In the genomic region with DNA sequence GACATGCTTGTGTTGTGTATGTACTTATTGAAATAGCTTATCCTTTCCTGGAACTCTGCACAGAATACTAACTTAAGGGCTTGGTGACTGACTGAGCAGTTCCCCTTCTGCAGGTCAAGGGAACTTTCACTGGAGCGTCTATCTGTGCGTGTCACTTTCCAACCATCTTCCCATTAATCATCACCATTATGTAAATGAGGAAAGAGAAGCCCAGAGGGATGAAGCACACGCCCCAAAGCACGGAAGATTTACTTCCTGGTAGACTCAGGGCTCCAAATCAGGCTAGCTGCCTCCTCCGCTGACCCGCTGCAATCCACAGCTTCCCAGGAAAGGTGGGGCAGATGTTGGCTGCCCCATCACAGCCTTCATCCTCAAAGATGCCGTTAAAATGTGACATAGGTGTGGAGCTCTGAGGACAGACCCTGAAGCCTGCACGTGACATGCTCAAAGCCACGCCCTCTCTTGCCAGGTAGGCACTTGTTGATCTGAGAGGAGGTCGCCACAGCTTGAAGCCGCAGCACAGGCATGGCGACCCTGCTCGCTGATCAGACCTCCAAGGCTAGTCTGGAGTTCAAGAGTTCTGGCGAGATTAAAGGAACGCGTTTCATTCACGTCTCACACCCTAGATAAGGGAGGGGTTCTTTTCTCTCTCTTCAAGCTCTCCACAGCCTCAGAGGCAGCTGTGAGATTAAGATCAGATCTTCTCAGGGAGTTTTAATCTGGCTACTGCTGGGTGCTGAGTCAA, we compare ENCODE assay signal across 9 mouse cellular contexts. TPM values are rescaled to one million over a fixed set of nuclear protein-coding genes. Genes with fewer than 3 reads are reported as not detected.
DNase-seq lines count a peak whose midpoint lies in the region; ATAC-seq and TF ChIP-seq lines count a peak whose summit lies in the region.
"Had no signal": no experiment of that assay in that cellular context is flagged by ENCODE, and none has a peak within 500 bp of the region (broad histone marks: within the 10 kb centered on the region; RNA-seq: fewer than 3 reads in every experiment).

No protein-coding gene starts in this region.

- ATAC-seq in heart, postnatal 0 days (ENCODE audit: insufficient read depth, low read depth), result no peak
- no peak for ATAC-seq in limb, embryonic 11.5 days (ENCODE audit: insufficient number of reproducible peaks, low FRiP score, low TSS enrichment, low read depth)

- H3K9ac ChIP-seq in heart, postnatal 0 days (replicated peaks; ENCODE audit: low read depth, low read length), result no peak overlapping the region
- no peak overlapping the region; the same call in 1 of the 2 replicates for H3K9ac ChIP-seq in limb, embryonic 11.5 days (ENCODE audit: low read length)

- no peak for DNase-seq in heart, postnatal 0 days (ENCODE audit: low spot score)
- DNase-seq in heart, adult 8-10 months (ENCODE audit: low spot score), result no peak
- DNase-seq in thymus, postnatal 4 days, result peak; percentile 30
- no peak for DNase-seq in thymus, adult 18-20 months
- no peak for DNase-seq in limb, embryonic 11.5 days (ENCODE audit: low spot score)
- DNase-seq in yolk sac, embryonic 10.5 days (ENCODE audit: low spot score), result peak; percentile 11
- no peak for DNase-seq in layer of hippocampus, postnatal 36 days
- DNase-seq in layer of hippocampus, postnatal 14 days (ENCODE audit: low spot score in 2 of 2), result no peak

- no peak for TF ChIP-seq CTCF in heart, postnatal 0 days (IDR thresholded peaks at IDR 0.05; ENCODE audit: low read depth)

- no peak for TF ChIP-seq EP300 in heart, postnatal 0 days (IDR thresholded peaks at IDR 0.05; ENCODE audit: low read depth)

- H3K36me3 ChIP-seq in heart, postnatal 0 days (replicated peaks; ENCODE audit: control insufficient read depth, insufficient read depth, low read length), result no peaks in the 10 kb centered on the region
- H3K36me3 ChIP-seq in limb, embryonic 11.5 days (ENCODE audit: control insufficient read depth, insufficient read depth, low read length), result no peaks in the 10 kb centered on the region

- no peaks in the 10 kb centered on the region for H3K27me3 ChIP-seq in heart, postnatal 0 days (ENCODE audit: control insufficient read depth, insufficient read depth, low read length)
- no peaks in the 10 kb centered on the region for H3K27me3 ChIP-seq in limb, embryonic 11.5 days (ENCODE audit: control insufficient read depth, insufficient read depth, low read length)

- H3K4me3 ChIP-seq in heart, postnatal 0 days (ENCODE audit: low read depth, low read length), result peak overlapping the region; percentile 34
- no peak overlapping the region for H3K4me3 ChIP-seq in limb, embryonic 11.5 days (ENCODE audit: low read depth, low read length)

- H3K27ac ChIP-seq in heart, postnatal 0 days (ENCODE audit: low read depth), result no peak overlapping the region
- no peak overlapping the region for H3K27ac ChIP-seq in limb, embryonic 11.5 days (replicated peaks; ENCODE audit: low read depth, low read length)
- H3K27ac ChIP-seq: macrophage had no signal

- peaks cover 7% of the 10 kb centered on the region; the same call in 1 of the 2 replicates for H3K4me1 ChIP-seq in heart, postnatal 0 days (ENCODE audit: control insufficient read depth, insufficient read depth)
- H3K4me1 ChIP-seq in limb, embryonic 11.5 days (ENCODE audit: control insufficient read depth, insufficient read depth, low read length), result no peaks in the 10 kb centered on the region

- peak overlapping the region; percentile 60 for H3K4me2 ChIP-seq in heart, postnatal 0 days (ENCODE audit: low read depth, low read length)
- peak overlapping the region; percentile 11; the same call in 1 of the 2 replicates for H3K4me2 ChIP-seq in limb, embryonic 11.5 days (ENCODE audit: low read depth, severe bottlenecking)

- WGBS in heart, postnatal 0 days, result 10% methylated on average over 17 of the region's 17 CpGs
- 15% methylated on average over 17 of the region's 17 CpGs for WGBS in limb, embryonic 11.5 days

- no peaks in the 10 kb centered on the region for H3K9me3 ChIP-seq in heart, postnatal 0 days (replicated peaks; ENCODE audit: control insufficient read depth, low read length)
- no peaks in the 10 kb centered on the region for H3K9me3 ChIP-seq in limb, embryonic 11.5 days (ENCODE audit: control insufficient read depth, low read length)

RNA-seq across cellular contexts. Expression of gene Tsnax, which starts 21.7 kb away (rescaled TPM):
- 35.7 and 48.3 TPM in 2 replicates for total RNA-seq in heart, postnatal 0 days (2014; rRNA removed; ENCODE audit: low replicate concordance)
- polyA plus RNA-seq in heart, postnatal 0 days (2015; fragmentation: Nextera tagmentation; extraction: Ambion mirVana), result 71.5 and 76.6 TPM in 2 replicates
- total RNA-seq in heart, adult 8-10 months (2022), result 10 to 100 TPM; 67.0 to 79.3 (median 73.4) TPM
- 143 and 144 TPM in 2 replicates for polyA plus RNA-seq in limb, embryonic 11.5 days (2014; fragmentation: Nextera tagmentation; extraction: Ambion mirVana)
- 100 to 1,000 TPM; 135 to 151 TPM for total RNA-seq in layer of hippocampus, postnatal 36 days (2021)
- 100 to 1,000 TPM; 106 to 107 TPM for total RNA-seq in layer of hippocampus, postnatal 14 days (2021)

RNA-seq across cellular contexts. Expression of gene Egln1, which starts 42.0 kb away (rescaled TPM):
- total RNA-seq in heart, postnatal 0 days (2014; rRNA removed; ENCODE audit: low replicate concordance), result 60.9 and 79.6 TPM in 2 replicates
- 16.5 and 17.7 TPM in 2 replicates for polyA plus RNA-seq in heart, postnatal 0 days (2015; fragmentation: Nextera tagmentation; extraction: Ambion mirVana)
- total RNA-seq in heart, adult 8-10 months (2022), result 100 to 1,000 TPM; 328 to 381 (median 357) TPM
- 15.1 and 15.3 TPM in 2 replicates for polyA plus RNA-seq in limb, embryonic 11.5 days (2014; fragmentation: Nextera tagmentation; extraction: Ambion mirVana)
- total RNA-seq in layer of hippocampus, postnatal 36 days (2021), result 10 to 100 TPM; 62.5 to 63.4 TPM
- 10 to 100 TPM; 59.9 to 63.3 TPM for total RNA-seq in layer of hippocampus, postnatal 14 days (2021)

Comparison
In these comparisons a context has a peak if more than half of its experiments do, and no peak if none do; other contexts are left out.
1. DNase-seq: peak in thymus, postnatal 4 days (single experiment) and yolk sac, embryonic 10.5 days (single experiment); none in heart, postnatal 0 days (single experiment), heart, adult 8-10 months (single experiment), thymus, adult 18-20 months (0 of 2), limb, embryonic 11.5 days (single experiment), layer of hippocampus, postnatal 36 days (0 of 2) and layer of hippocampus, postnatal 14 days (0 of 2).